In genomic region chr3:61428713-61429112, GRCm38 (mm10) we compare ENCODE assay signal across 35 mouse cellular contexts.
"Had no signal": no experiment of that assay in that cellular context is flagged by ENCODE, and none has a peak within 500 bp of the region (broad histone marks: within the 10 kb centered on the region; RNA-seq: fewer than 3 reads in every experiment).

No protein-coding gene starts in this region.

- H3K36me3 ChIP-seq: heart, embryonic 10.5 days; heart, embryonic 12.5 days; heart, embryonic 13.5 days; heart, embryonic 15.5 days; hindbrain, embryonic 10.5 days; hindbrain, embryonic 12.5 days; hindbrain, embryonic 13.5 days; hindbrain, embryonic 15.5 days; intestine, embryonic 15.5 days; kidney, embryonic 15.5 days had no signal

- H3K4me1 ChIP-seq: heart, embryonic 10.5 days; heart, embryonic 12.5 days; heart, embryonic 13.5 days; heart, embryonic 15.5 days; hindbrain, embryonic 10.5 days; hindbrain, embryonic 12.5 days; hindbrain, embryonic 13.5 days; hindbrain, embryonic 15.5 days; intestine, embryonic 15.5 days; kidney, embryonic 15.5 days had no signal

- DNase-seq: heart, postnatal 10 days; heart, postnatal 14 days; heart, postnatal 36 days; heart, postnatal 4 days; kidney, adult 11 months; kidney, adult 18-20 months; kidney, adult 2 months; kidney, adult 8-10 months; kidney, adult 9 months; kidney, postnatal 10 days; kidney, postnatal 14 days; kidney, postnatal 25 days; kidney, postnatal 36 days; kidney, postnatal 4 days; layer of hippocampus, adult 9-11 months; layer of hippocampus, postnatal 36 days had no signal

- H3K27ac ChIP-seq: heart, embryonic 10.5 days; heart, embryonic 13.5 days; heart, embryonic 15.5 days; hindbrain, embryonic 10.5 days; hindbrain, embryonic 12.5 days; hindbrain, embryonic 13.5 days; hindbrain, embryonic 14.5 days; hindbrain, embryonic 15.5 days; hindbrain, postnatal 0 days; intestine, embryonic 15.5 days; kidney, embryonic 15.5 days; kidney, postnatal 0 days; layer of hippocampus, adult 2 months had no signal

- ATAC-seq: hindbrain, embryonic 16.5 days; hindbrain, postnatal 0 days; inflammation-experienced regulatory T-cells, adult 6 months; intestine, embryonic 15.5 days; intestine, embryonic 16.5 days; intestine, postnatal 0 days had no signal

- H3K9me3 ChIP-seq: heart, embryonic 10.5 days; heart, embryonic 12.5 days; heart, embryonic 13.5 days; heart, embryonic 15.5 days; hindbrain, embryonic 10.5 days; hindbrain, embryonic 12.5 days; hindbrain, embryonic 13.5 days; hindbrain, embryonic 15.5 days; intestine, embryonic 15.5 days; kidney, embryonic 15.5 days had no signal

- H3K9ac ChIP-seq: heart, embryonic 12.5 days; heart, embryonic 13.5 days; heart, embryonic 15.5 days; hindbrain, embryonic 12.5 days; hindbrain, embryonic 13.5 days; hindbrain, embryonic 14.5 days; hindbrain, embryonic 15.5 days; intestine, embryonic 15.5 days; kidney, embryonic 15.5 days had no signal

- H3K4me3 ChIP-seq: heart, embryonic 10.5 days; heart, embryonic 12.5 days; heart, embryonic 13.5 days; heart, embryonic 15.5 days; hindbrain, embryonic 10.5 days; hindbrain, embryonic 12.5 days; hindbrain, embryonic 13.5 days; hindbrain, embryonic 15.5 days; intestine, embryonic 15.5 days; kidney, embryonic 15.5 days; layer of hippocampus, adult 2 months had no signal

- H3K27me3 ChIP-seq: heart, embryonic 12.5 days; heart, embryonic 13.5 days; heart, embryonic 15.5 days; hindbrain, embryonic 12.5 days; hindbrain, embryonic 13.5 days; hindbrain, embryonic 15.5 days; intestine, embryonic 15.5 days; kidney, embryonic 15.5 days had no signal

- H3K4me2 ChIP-seq: heart, embryonic 11.5 days; heart, embryonic 12.5 days; heart, embryonic 13.5 days; heart, embryonic 15.5 days; hindbrain, embryonic 12.5 days; hindbrain, embryonic 13.5 days; hindbrain, embryonic 14.5 days; hindbrain, embryonic 15.5 days; intestine, embryonic 15.5 days; kidney, embryonic 15.5 days had no signal
